In the genomic region with DNA sequence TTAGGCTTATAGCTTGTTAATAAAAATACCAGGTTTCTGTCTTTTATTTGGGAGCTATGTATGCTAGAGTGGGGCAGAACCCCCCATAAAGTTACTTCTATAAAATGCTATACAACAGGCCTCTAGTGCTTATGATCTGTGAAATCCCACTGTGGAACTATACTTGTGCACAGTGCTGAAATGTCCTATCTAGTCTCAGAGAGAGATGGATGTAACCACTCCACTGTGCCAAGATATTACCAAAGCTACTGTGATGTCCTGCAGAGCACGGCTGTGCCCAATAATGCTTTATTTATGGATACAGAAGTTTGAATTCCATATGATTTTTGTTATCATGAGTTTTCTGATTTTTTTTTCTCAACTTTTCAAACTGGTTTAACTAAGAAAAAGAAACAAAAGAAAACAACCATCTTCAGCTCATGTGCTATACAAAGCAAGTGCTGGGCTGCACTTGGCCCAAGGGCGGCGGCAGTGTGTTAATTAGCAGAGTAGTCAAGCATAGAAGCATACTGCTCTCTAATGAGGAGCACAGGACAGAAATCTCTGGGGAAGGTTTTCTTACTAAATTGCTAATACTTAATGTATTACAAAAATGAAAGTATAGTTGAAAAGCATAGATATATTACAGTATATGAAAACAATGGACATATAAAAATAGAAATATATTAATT, we compare ENCODE assay signal across 21 mouse cellular contexts. TPM values are rescaled to one million over a fixed set of nuclear protein-coding genes. Genes with fewer than 3 reads are reported as not detected.
DNase-seq lines count a peak whose midpoint lies in the region; ATAC-seq and TF ChIP-seq lines count a peak whose summit lies in the region.
"Had no signal": no experiment of that assay in that cellular context is flagged by ENCODE, and none has a peak within 500 bp of the region (broad histone marks: within the 10 kb centered on the region; RNA-seq: fewer than 3 reads in every experiment).

No protein-coding gene starts in this region.

- ATAC-seq in forebrain, embryonic 14.5 days: peak; percentile 65; the same call in 1 of the 2 replicates
- ATAC-seq in forebrain, postnatal 0 days: no peak
- ATAC-seq: activated CD4-positive, CD25-positive, alpha-beta regulatory T cell, adult 4 months; forebrain, embryonic 16.5 days; Patski had no signal

- no peak overlapping the region for H3K27ac ChIP-seq in cerebellum, adult 2 months (ENCODE audit: insufficient read depth, low read length)
- no peak overlapping the region for H3K27ac ChIP-seq in forebrain, embryonic 14.5 days (ENCODE audit: low read depth, low read length)
- no peak overlapping the region for H3K27ac ChIP-seq in forebrain, postnatal 0 days (ENCODE audit: low read depth, low read length)
- H3K27ac ChIP-seq: embryonic facial prominence, embryonic 13.5 days; heart, adult 2 months; heart, embryonic 15.5 days; hindbrain, embryonic 15.5 days had no signal

- 10% methylated on average over 3 of the region's 3 CpGs for WGBS in cerebellum, adult 2 months
- WGBS in forebrain, embryonic 14.5 days: 55% methylated on average over 3 of the region's 3 CpGs
- 59% methylated on average over 3 of the region's 3 CpGs for WGBS in forebrain, postnatal 0 days

- no peak overlapping the region for H3K4me3 ChIP-seq in cerebellum, adult 2 months (replicated peaks; ENCODE audit: insufficient read depth, low read depth, low read length)
- no peak overlapping the region for H3K4me3 ChIP-seq in forebrain, embryonic 14.5 days (ENCODE audit: low read depth, low read length)
- H3K4me3 ChIP-seq in forebrain, postnatal 0 days (ENCODE audit: low read depth, low read length): no peak overlapping the region
- H3K4me3 ChIP-seq: embryonic facial prominence, embryonic 13.5 days; heart, adult 2 months; heart, embryonic 15.5 days; hindbrain, embryonic 15.5 days had no signal

- no peak for TF ChIP-seq POLR2A in cerebellum, adult 2 months (IDR thresholded peaks at IDR 0.05; ENCODE audit: borderline replicate concordance, insufficient read depth, low read length)
- TF ChIP-seq POLR2A in brain, embryonic 14.5 days (IDR thresholded peaks at IDR 0.05; ENCODE audit: borderline replicate concordance, extremely low read depth, insufficient read depth, insufficient read length, poor library complexity, severe bottlenecking): no peak

- DNase-seq in cerebellum, adult 2 months: peak in 1 of 2 experiments; percentile 28
- no peak for DNase-seq in cerebellum, adult 11-12 months
- DNase-seq in forebrain, embryonic 14.5 days (ENCODE audit: low spot score): peak; percentile 49
- DNase-seq in forebrain, postnatal 0 days: no peak
- DNase-seq in left cerebral cortex, postnatal 4 days: peak; percentile 8
- no peak for DNase-seq in left cerebral cortex, postnatal 10 days (ENCODE audit: extremely low spot score in 1 of 2, low spot score in 2 of 2)
- DNase-seq in brain, embryonic 14.5 days (ENCODE audit: low read depth): peak; percentile 69
- DNase-seq: adrenal gland, postnatal 14 days; cerebellum, adult 11 months; gastrocnemius, postnatal 14 days; heart, adult 2 months; heart, postnatal 14 days; kidney, adult 11 months had no signal

- H3K4me2 ChIP-seq in forebrain, embryonic 14.5 days (ENCODE audit: low read length): no peak overlapping the region
- H3K4me2 ChIP-seq in forebrain, postnatal 0 days (ENCODE audit: low read depth): no peak overlapping the region
- H3K4me2 ChIP-seq: embryonic facial prominence, embryonic 13.5 days; heart, embryonic 11.5 days; heart, embryonic 15.5 days; hindbrain, embryonic 15.5 days had no signal

- no peak overlapping the region for H3K9ac ChIP-seq in forebrain, embryonic 14.5 days (ENCODE audit: low read length)
- no peak overlapping the region for H3K9ac ChIP-seq in forebrain, postnatal 0 days
- H3K9ac ChIP-seq: embryonic facial prominence, embryonic 13.5 days; heart, embryonic 15.5 days; hindbrain, embryonic 15.5 days had no signal

- intact Hi-C loops in left cerebral cortex, postnatal 4 days (cut with DNase I): no loop called here
- intact Hi-C loops in left cerebral cortex, postnatal 10 days (cut with DNase I): no loop called here

- peaks cover 10% of the 10 kb centered on the region for H3K4me1 ChIP-seq in cerebellum, adult 2 months (ENCODE audit: control insufficient read depth, insufficient read depth, low read length)
- H3K4me1 ChIP-seq in forebrain, embryonic 14.5 days (ENCODE audit: control insufficient read depth, insufficient read depth, low read length): no peaks in the 10 kb centered on the region
- H3K4me1 ChIP-seq in forebrain, postnatal 0 days (ENCODE audit: insufficient read depth): no peaks in the 10 kb centered on the region
- H3K4me1 ChIP-seq: embryonic facial prominence, embryonic 13.5 days; heart, embryonic 15.5 days; hindbrain, embryonic 15.5 days had no signal

- no peaks in the 10 kb centered on the region for H3K9me3 ChIP-seq in forebrain, embryonic 14.5 days (replicated peaks; ENCODE audit: control insufficient read depth, low read length)
- no peaks in the 10 kb centered on the region for H3K9me3 ChIP-seq in forebrain, postnatal 0 days (ENCODE audit: low read length)
- H3K9me3 ChIP-seq: embryonic facial prominence, embryonic 13.5 days; heart, embryonic 15.5 days; hindbrain, embryonic 15.5 days had no signal

- H3K27me3 ChIP-seq in cerebellum, adult 2 months (ENCODE audit: control insufficient read depth, insufficient read depth, low read length): no peaks in the 10 kb centered on the region
- no peaks in the 10 kb centered on the region for H3K27me3 ChIP-seq in forebrain, embryonic 14.5 days (replicated peaks; ENCODE audit: control insufficient read depth, insufficient read depth, low read length)
- H3K27me3 ChIP-seq in forebrain, postnatal 0 days (ENCODE audit: insufficient read depth, low read length): no peaks in the 10 kb centered on the region
- H3K27me3 ChIP-seq: CH12.LX; embryonic facial prominence, embryonic 13.5 days; heart, embryonic 15.5 days; hindbrain, embryonic 15.5 days; Patski had no signal

- peak; percentile 22; the same call in 1 of the 2 replicates for TF ChIP-seq CTCF in cerebellum, adult 2 months (IDR thresholded peaks at IDR 0.05; ENCODE audit: borderline replicate concordance, insufficient read depth, low read depth, low read length)
- TF ChIP-seq CTCF in forebrain, postnatal 0 days (IDR thresholded peaks at IDR 0.05; ENCODE audit: low read depth): no peak
- TF ChIP-seq CTCF in brain, embryonic 14.5 days (IDR thresholded peaks at IDR 0.05; ENCODE audit: borderline replicate concordance, extremely low read depth, insufficient read depth, insufficient read length): no peak

- peaks cover 34% of the 10 kb centered on the region for H3K36me3 ChIP-seq in forebrain, embryonic 14.5 days (ENCODE audit: control insufficient read depth, insufficient read depth, low read length)
- H3K36me3 ChIP-seq in forebrain, postnatal 0 days (ENCODE audit: insufficient read depth): peaks cover 24% of the 10 kb centered on the region
- H3K36me3 ChIP-seq: embryonic facial prominence, embryonic 13.5 days; heart, embryonic 15.5 days had no signal

RNA-seq across cellular contexts. Expression of gene Zc3h14, which starts 57.4 kb away (rescaled TPM):
- 104 and 105 TPM in 2 replicates for polyA plus RNA-seq in cerebellum, adult 2 months (2012; rRNA removed)
- polyA plus RNA-seq in forebrain, embryonic 14.5 days (2014; fragmentation: Nextera tagmentation; extraction: Ambion mirVana): 126 and 131 TPM in 2 replicates
- total RNA-seq in forebrain, postnatal 0 days (2014; rRNA removed): 130 and 134 TPM in 2 replicates
- polyA plus RNA-seq in forebrain, postnatal 0 days (2015; fragmentation: Nextera tagmentation; extraction: Ambion mirVana): 103 and 113 TPM in 2 replicates
- total RNA-seq in left cerebral cortex, postnatal 4 days (2021): 100 to 1,000 TPM; 122 to 123 TPM
- 100 to 1,000 TPM; 103 to 106 TPM for total RNA-seq in left cerebral cortex, postnatal 10 days (2021)
- polyA plus RNA-seq in brain, embryonic 14.5 days (2012; rRNA removed): 135 and 138 TPM in 2 replicates

Comparison
In these comparisons a context has a peak if more than half of its experiments do, and no peak if none do; other contexts are left out.
1. DNase-seq: peak in forebrain, embryonic 14.5 days (single experiment), left cerebral cortex, postnatal 4 days (single experiment) and brain, embryonic 14.5 days (single experiment); none in cerebellum, adult 11-12 months (single experiment), forebrain, postnatal 0 days (single experiment) and left cerebral cortex, postnatal 10 days (0 of 2).